Comparison of ENCODE assay signal across 9 mouse cellular contexts in genomic region chr2:52957771-52958534, GRCm38 (mm10).
A peak's percentile ranks its signal among the peaks of the same experiment; 100 is the strongest.
DNase-seq lines count a peak whose midpoint lies in the region; ATAC-seq lines count a peak whose summit lies in the region.
"Had no signal": no experiment of that assay in that cellular context is flagged by ENCODE, and none has a peak within 500 bp of the region (broad histone marks: within the 10 kb centered on the region; RNA-seq: fewer than 3 reads in every experiment).

No protein-coding gene starts in this region.

- DNase-seq in kidney, postnatal 4 days, result no peak
- DNase-seq in urinary bladder, postnatal 10 days (ENCODE audit: low spot score), result no peak

- H3K27ac ChIP-seq in kidney, embryonic 16.5 days (ENCODE audit: low read length), result peak overlapping the region; percentile 57; the same call in 1 of the 2 replicates
- peak overlapping the region; percentile 73 for H3K27ac ChIP-seq in forebrain, embryonic 12.5 days
- H3K27ac ChIP-seq in limb, embryonic 12.5 days, result peak overlapping the region; percentile 41; the same call in 1 of the 2 replicates
- peak overlapping the region; percentile 80; the same call in 1 of the 2 replicates for H3K27ac ChIP-seq in stomach, embryonic 14.5 days (ENCODE audit: low read length)

- no peak overlapping the region for H3K4me2 ChIP-seq in kidney, embryonic 16.5 days (replicated peaks; ENCODE audit: low read depth, low read length)
- peak overlapping the region; percentile 43 for H3K4me2 ChIP-seq in forebrain, embryonic 12.5 days
- H3K4me2 ChIP-seq in limb, embryonic 12.5 days, result peak overlapping the region; percentile 42
- peak overlapping the region; percentile 42; the same call in 1 of the 2 replicates for H3K4me2 ChIP-seq in stomach, embryonic 14.5 days (replicated peaks; ENCODE audit: low read depth, low read length)

- WGBS in kidney, embryonic 16.5 days, result 53% methylated on average over 8 of the region's 8 CpGs
- 17% methylated on average over 8 of the region's 8 CpGs for WGBS in forebrain, embryonic 12.5 days
- WGBS in limb, embryonic 12.5 days, result 51% methylated on average over 8 of the region's 8 CpGs
- 36% methylated on average over 8 of the region's 8 CpGs for WGBS in stomach, embryonic 14.5 days

- no peak overlapping the region for H3K9ac ChIP-seq in kidney, embryonic 16.5 days (replicated peaks; ENCODE audit: low read length)
- 0 out of 2 replicates have a peak overlapping the region, but pooled peaks have one; percentile 17 for H3K9ac ChIP-seq in forebrain, embryonic 12.5 days
- no peak overlapping the region for H3K9ac ChIP-seq in limb, embryonic 12.5 days (replicated peaks)
- no peak overlapping the region for H3K9ac ChIP-seq in stomach, embryonic 14.5 days (replicated peaks; ENCODE audit: low read depth, low read length)

- H3K27me3 ChIP-seq in kidney, embryonic 16.5 days (ENCODE audit: insufficient read depth, low read length), result no peaks in the 10 kb centered on the region
- no peaks in the 10 kb centered on the region for H3K27me3 ChIP-seq in forebrain, embryonic 12.5 days
- no peaks in the 10 kb centered on the region for H3K27me3 ChIP-seq in limb, embryonic 12.5 days
- no peaks in the 10 kb centered on the region for H3K27me3 ChIP-seq in stomach, embryonic 14.5 days (ENCODE audit: control insufficient read depth, insufficient read depth, low read length)

- peaks cover 38% of the 10 kb centered on the region for H3K4me1 ChIP-seq in kidney, embryonic 16.5 days (ENCODE audit: insufficient read depth, low read length)
- H3K4me1 ChIP-seq in forebrain, embryonic 12.5 days, result peaks cover 37% of the 10 kb centered on the region
- peaks cover 54% of the 10 kb centered on the region for H3K4me1 ChIP-seq in limb, embryonic 12.5 days (replicated peaks)
- peaks cover 31% of the 10 kb centered on the region for H3K4me1 ChIP-seq in stomach, embryonic 14.5 days (ENCODE audit: control insufficient read depth, insufficient read depth, low read length)

- no peaks in the 10 kb centered on the region for H3K9me3 ChIP-seq in kidney, embryonic 16.5 days (ENCODE audit: low read length)
- no peaks in the 10 kb centered on the region for H3K9me3 ChIP-seq in forebrain, embryonic 12.5 days
- H3K9me3 ChIP-seq in limb, embryonic 12.5 days, result no peaks in the 10 kb centered on the region
- no peaks in the 10 kb centered on the region for H3K9me3 ChIP-seq in stomach, embryonic 14.5 days (ENCODE audit: control insufficient read depth, low read depth, low read length)
- H3K9me3 ChIP-seq: G1E had no signal

- no peaks in the 10 kb centered on the region for H3K36me3 ChIP-seq in kidney, embryonic 16.5 days (ENCODE audit: insufficient read depth, low read length)
- H3K36me3 ChIP-seq in forebrain, embryonic 12.5 days (replicated peaks), result no peaks in the 10 kb centered on the region
- H3K36me3 ChIP-seq in limb, embryonic 12.5 days, result no peaks in the 10 kb centered on the region
- no peaks in the 10 kb centered on the region for H3K36me3 ChIP-seq in stomach, embryonic 14.5 days (ENCODE audit: control insufficient read depth, insufficient read depth, low read length)
- H3K36me3 ChIP-seq: G1E had no signal

- H3K4me3 ChIP-seq in kidney, embryonic 16.5 days (ENCODE audit: low read length), result no peak overlapping the region
- no peak overlapping the region for H3K4me3 ChIP-seq in forebrain, embryonic 12.5 days (replicated peaks)
- no peak overlapping the region for H3K4me3 ChIP-seq in limb, embryonic 12.5 days (replicated peaks)
- no peak overlapping the region for H3K4me3 ChIP-seq in stomach, embryonic 14.5 days (ENCODE audit: low read depth, low read length)

- ATAC-seq in kidney, embryonic 16.5 days (ENCODE audit: low FRiP score, low TSS enrichment), result no peak
- ATAC-seq in forebrain, embryonic 12.5 days (ENCODE audit: low FRiP score), result peak; percentile 55; the same call in 1 of the 2 replicates
- ATAC-seq in limb, embryonic 12.5 days (ENCODE audit: insufficient number of reproducible peaks, insufficient read depth, low FRiP score, low TSS enrichment, low read depth), result no peak
- ATAC-seq in stomach, embryonic 14.5 days (ENCODE audit: insufficient number of reproducible peaks, insufficient read depth, low FRiP score, low read depth), result no peak
- no peak for ATAC-seq in inflammation-experienced regulatory T-cells, adult 6 months
- no peak for ATAC-seq in frontal cortex, adult (ENCODE audit: low TSS enrichment)
